Mouse (Mus musculus) left cerebral cortex, postnatal 4 days (tissue): ENCODE data around the gene Commd1. TPM values are rescaled to one million over a fixed set of nuclear protein-coding genes. Genes with fewer than 3 reads are reported as not detected.

Experiments used
- DNase-seq: peaks from one replicate; pipeline ENCODE4 v3.0.0-alpha.2; 2022
- intact Hi-C: fragments of 180-260 bp; cut with DNase I; formaldehyde crosslinking; loops from one replicate; pipeline ENCODE4 v1.15.1; 2025
- total RNA-seq, 2 experiments: library from RNA; stranded (reverse); gene quantifications; 2 replicates each; pipeline ENCODE4 v1.2.3; 2021

Commd1 gene
- total RNA-seq, 2 experiments from 2014 or later, result 60.6 to 68.7 TPM

DNA sequence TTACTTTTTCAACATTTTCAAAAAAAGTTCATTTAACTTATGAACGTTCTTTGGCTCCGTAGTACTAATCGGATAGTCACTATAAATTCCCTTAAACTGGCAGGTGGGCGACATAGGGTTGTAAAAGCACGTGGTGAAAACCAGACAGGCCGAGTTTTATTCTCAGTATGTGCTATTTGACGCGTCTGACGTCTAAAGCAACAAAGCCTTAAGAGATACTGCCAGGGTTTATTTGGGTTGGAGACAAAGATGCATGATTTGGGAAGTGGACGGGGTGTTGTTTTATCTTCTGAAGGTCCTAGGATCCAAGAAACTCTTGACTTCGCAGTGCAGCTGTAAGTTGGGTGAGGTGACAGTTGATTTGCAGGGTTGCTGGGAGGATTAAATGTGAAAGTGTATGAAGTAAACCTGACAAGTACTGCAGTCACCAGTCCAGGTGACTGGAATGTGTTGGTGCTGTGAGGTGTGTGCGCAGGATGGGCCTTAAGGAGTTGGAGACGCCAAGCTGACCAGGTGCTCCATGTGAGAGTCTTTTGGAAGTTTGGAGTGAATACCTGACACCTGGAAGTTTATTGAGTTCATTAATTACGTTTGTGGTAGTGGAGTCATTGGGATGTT, 9.1 kb upstream of the Commd1 start:
- DNase-seq, result no peak
- intact Hi-C loops, result loop anchor here (5.0 kb wide), 1 partner anchor 286 kb away; no protein-coding TSS in a partner anchor

DNA sequence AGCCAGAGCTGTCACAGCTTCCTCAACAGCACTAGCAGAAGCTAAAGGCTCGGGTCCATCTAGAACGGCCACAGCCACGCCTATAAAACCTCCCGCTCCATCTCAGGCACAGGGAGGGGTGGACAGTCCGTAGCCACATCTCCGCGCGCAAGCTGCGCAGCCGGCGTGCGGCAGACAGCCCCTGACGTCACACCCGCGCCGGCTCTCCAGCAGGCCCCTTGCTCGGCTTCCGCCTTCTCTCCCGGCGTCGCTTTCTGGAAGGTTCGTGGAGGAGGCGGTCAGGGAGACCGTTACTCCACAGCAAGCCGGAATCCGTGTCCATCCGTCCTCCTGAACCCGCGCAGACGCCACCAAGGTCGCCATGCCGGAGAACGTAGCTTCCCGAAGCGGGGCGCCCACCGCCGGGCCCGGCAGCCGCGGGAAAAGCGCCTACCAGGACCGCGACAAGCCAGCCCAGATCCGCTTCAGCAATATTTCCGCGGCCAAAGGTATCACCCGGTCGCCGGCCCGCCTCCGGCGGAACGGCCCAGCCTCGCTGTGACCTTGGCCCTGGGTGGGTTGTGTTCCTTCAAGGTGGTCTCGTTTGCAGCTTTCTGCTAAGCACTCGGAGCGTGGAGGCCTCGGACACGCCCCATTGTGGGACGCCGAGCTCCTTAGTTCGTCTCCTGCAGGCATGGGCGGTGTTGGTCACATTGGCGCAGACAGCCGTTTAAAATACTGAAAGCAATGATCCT, 8.4 kb upstream of the Commd1 start, which contains the start of gene Cct4:
TSS of gene Cct4 (plus strand) at position 127 of the 734 bp plus-strand sequence.
- intact Hi-C loops, result loop anchor here (5.0 kb wide), 1 partner anchor 287 kb away; no protein-coding TSS in a partner anchor
- peak; percentile 94 for DNase-seq

DNA sequence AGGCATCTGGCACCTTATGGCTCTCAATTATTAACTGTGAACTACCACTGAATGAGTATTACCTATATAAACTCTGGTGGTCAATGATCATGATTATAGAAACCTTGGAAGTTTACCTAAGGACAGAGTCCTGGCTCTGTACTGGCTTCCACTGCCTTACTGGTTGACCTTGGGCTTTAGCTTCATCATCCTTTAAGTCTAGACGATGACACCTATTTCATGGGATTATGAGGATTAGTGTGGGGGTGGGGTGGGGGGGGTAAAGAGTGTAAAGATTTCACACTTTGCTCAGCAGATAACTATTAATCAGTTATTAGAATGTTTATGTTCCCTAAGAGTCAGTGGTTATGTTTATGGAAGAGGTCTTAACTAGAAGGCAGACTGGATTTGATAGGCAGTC, 7.6 kb upstream of the Commd1 start:
- DNase-seq, result no peak
- intact Hi-C loops, result loop anchor here (5.0 to 10.0 kb wide), 2 partner anchors 288 to 765 kb away; no protein-coding TSS in a partner anchor

DNA sequence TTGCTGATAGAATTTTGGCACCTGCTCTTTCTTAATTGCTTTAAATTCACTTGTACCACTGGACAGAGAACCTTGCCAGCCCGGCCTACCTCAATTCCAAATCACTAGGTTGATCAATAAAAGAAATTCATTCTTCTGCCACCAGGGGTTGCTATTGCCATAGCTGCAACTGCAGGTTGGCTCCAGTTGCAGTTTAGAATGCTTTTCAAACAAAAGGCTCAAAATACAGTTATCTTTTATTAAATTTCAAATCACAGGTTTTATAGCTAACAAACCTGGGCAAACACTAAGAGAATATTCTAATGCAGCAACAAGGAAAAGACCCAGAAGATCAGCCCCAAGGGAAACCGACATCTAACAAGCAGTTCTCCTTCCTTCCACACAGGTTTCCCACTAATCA, 5.2 kb upstream of the Commd1 start:
- intact Hi-C loops, result loop anchor here (10.0 kb wide), 1 partner anchor 763 kb away; no protein-coding TSS in a partner anchor
- no peak for DNase-seq

DNA sequence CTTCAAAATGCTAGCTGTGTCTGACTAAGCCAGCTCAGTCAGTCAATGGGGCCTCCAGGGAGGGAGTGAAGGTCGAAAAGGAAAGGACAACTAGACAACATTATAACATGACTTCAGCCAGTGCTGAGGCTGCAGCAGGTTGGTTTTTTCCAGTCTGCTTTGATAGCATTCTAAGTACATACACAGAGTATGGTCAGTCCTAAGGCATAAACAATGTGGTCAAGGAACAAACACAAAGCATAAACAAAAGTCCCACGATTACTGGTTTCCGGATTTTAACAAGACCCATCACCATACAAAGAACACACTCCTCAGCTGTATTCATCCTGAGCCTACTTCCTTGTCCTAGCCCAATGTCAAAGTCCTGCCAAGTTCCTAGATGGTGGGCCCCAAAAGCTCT, 3.3 kb upstream of the Commd1 start:
- no peak for DNase-seq
- intact Hi-C loops, result loop anchor here (10.0 kb wide), 1 partner anchor 761 kb away; no protein-coding TSS in a partner anchor

DNA sequence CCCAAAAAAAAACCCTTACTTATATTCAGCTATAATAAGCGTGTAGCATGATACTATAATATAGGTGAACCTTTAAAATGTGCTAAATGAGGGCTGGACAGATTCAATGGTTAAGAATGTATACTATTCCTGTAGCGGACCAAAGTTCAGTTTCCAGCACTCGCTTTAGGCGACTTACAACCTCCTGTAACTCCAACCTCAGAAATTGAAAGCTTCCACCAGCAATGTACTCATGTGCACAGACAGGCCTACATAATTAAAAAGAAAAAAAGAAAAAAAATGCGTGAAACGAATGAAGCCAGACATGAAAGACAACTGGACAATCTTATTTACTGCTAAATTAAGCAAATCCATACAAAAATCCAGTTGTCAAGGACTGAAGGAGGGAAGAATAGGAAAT, 664 bp upstream of the Commd1 start:
- no peak for DNase-seq
- intact Hi-C loops, result loop anchor here (10.0 kb wide), 1 partner anchor 758 kb away; no protein-coding TSS in a partner anchor

DNA sequence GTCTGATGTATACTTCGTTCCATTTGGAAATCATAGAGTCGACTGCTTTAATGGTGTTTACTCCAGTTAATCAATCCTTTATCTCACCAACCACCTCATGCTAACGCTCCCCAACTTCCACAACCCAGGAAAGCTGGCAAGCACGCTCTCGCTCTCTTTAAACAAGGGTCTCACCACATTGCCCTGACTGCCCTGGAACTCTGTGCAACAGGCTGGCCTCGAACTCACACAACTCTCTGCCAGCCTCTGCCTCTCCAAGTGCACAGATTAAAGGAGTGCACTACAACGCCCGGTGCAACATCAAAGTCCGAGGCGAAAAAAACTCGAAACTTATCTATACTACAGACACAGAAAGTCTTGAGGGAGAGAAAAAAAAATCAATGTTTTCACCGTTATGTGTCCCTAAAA, 635 bp downstream of the Commd1 start:
- intact Hi-C loops, result loop anchor here (10.0 kb wide), 1 partner anchor 757 kb away; no protein-coding TSS in a partner anchor
- no peak for DNase-seq

DNA sequence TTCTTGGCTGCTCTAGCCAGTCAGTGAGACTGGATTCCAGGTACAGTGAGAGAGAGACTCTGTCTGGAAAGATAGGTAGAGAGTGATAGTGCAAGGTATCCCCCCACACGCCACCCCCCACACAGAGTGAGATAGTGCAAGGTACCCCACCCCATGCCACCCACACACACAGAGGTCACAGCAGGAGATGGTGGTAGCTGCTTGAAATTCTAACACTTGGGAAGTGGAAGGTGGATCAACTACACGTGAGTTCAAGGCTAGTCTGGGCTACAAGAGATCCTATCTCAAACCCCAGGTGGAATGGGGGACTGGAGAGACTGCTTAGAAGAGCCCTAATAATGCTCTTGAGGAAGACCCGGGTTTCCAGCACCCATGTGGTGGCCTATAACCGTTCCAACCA, 1.1 kb downstream of the Commd1 start:
- DNase-seq, result no peak
- intact Hi-C loops, result loop anchor here (10.0 kb wide), 1 partner anchor 756 kb away; no protein-coding TSS in a partner anchor

DNA sequence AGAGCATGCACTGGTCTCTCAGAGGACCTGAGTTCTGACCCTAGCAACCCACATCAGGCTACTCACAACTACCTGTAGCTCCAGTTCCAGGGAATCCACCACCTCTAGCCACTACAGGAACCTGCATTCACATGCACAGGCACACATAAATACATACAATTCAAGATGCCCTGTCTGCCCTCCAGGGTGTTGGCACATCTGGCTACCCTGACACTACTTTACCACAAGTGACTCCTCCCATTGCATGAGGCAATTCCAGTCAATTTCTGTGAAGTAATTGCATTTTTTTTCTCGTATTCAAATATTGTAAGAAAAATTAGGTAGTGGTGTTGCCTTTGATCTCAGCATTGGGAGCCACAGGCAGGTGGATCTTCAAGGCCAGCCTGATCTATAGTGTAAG, 3.0 kb downstream of the Commd1 start:
- DNase-seq, result no peak
- intact Hi-C loops, result no loop called here

DNA sequence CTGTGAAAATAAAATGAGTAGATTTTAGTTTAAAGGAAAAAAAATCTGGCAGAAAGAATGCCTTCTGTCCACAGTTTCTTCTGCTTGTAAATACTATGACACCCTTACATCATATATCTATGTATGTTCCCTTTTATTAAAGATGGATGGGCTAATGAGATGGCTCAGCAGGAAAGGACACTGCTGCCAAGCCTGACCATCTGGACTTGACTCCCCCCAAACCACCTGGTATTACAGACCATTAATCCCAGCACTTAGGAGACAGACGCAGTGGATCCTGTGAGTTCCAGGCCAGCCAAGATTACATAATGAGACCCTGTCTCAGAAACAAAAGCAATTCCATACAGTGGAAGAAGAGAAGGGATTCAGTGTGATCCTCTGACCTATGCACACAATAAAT, 3.5 kb downstream of the Commd1 start:
- intact Hi-C loops, result no loop called here
- DNase-seq, result peak; percentile 75

DNA sequence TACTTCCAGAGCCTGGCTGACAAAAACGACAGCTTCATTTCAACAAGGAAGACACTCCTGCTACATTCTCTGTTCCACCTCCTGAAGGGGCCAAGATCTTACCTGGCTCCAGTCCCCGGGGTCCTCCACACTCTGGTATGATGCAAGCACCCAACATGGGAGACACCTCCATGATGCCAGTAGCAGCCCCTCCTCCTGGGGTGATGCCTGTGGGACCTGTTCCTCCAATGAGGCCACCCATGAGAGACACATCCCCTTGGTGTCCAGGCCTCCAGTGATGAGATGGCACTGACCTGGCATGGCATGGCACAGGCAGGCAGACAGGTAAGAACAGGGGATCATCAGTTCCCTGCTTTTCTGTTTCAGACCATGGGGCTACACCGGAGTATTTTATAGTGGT, 4.0 kb downstream of the Commd1 start:
- intact Hi-C loops, result no loop called here
- DNase-seq, result peak; percentile 10

DNA sequence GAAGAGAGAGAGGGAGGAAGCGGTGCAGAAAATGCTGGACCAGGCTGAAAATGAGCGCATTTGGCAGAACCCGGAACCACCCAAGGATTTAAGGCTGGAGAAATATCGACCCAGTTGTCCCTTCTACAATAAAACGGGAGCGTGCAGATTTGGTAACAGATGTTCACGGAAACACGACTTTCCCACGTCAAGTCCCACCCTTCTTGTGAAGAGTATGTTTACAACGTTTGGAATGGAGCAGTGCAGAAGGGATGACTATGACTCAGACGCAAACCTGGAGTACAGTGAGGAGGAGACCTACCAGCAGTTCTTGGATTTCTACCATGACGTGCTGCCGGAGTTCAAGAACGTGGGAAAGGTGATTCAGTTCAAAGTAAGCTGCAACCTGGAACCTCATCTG, 8.6 kb downstream of the Commd1 start:
- DNase-seq, result no peak
- intact Hi-C loops, result no loop called here

DNA sequence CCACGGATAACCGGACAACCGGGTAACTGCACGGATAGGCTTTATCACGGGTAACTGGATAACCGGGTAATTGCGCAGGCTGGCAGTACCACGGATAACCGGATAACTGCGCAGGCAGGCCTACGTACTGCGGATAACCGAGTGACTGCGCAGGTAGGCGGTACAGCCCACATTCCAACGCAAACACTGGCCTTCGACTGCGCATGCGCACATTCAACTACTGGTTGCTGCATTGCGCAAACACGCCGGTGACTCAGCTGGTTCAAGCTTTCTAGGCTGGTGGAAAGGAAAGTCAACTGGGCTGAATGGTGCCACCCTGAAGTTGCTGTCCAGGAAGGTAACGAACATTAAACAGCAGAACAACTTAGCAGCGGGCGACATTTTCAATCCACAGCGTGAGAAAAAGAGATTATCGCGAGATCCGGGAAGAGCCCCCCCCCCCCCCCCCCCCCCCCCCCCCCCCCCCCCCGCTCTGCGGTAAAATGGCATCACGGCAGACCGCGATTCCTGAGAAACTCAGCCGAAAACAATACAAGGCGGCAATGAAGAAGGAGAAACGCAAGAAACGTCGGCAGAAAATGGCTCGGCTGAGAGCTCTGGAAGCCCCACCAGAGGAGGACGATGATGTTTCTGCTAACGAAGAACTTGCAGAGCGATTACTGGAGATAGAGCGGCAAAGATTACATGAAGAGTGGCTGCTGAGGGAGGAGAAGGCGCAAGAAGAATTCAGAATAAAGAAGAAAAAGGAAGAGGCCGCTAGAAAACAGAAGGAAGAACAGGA, 9.2 kb downstream of the Commd1 start:
- intact Hi-C loops, result no loop called here
- DNase-seq, result peak; percentile 74

DNA sequence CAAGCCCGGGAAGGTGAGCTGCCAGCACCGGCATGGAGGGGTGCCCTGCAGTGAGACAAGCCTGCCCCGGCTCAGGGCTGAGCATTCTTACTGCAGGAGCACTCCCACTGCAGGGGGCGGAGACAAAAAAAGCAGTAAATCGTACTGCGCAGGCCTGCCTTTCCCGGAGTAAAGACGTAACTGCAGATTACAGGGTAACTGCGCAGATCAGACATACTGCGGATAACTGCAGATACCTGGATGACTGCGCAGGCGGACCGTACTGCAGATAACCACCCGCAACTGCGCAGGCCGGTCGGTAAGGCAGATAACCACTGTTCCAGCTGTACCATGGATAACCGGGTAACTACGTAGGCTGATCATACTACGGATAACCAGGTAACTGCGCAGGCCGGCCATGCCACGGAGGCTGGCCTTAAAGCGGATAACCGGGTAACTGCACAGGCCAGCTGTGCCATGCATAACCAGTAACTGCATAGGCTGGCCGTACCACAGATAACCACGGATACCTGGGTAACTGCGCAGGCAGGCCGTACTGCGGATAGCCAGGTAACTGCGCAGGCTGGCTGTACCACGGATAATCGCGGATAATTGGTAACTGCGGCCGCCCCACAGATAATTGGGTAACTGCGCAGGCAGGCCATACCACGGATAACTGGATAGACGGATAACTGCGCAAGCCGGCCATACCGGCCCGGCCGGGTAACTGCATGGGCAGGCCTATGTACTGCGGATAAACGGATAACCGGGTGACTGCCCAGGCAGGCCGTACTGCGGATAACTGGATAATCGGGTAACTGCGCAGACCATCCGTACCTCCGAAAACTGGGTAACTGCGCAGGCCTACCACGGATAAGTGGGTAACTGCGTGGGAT, 10.1 kb downstream of the Commd1 start, which contains the start of gene Zrsr1:
TSS of gene Zrsr1 (plus strand) at position 171 of the 875 bp plus-strand sequence.
- intact Hi-C loops, result no loop called here
- peak; percentile 48 for DNase-seq

DNA sequence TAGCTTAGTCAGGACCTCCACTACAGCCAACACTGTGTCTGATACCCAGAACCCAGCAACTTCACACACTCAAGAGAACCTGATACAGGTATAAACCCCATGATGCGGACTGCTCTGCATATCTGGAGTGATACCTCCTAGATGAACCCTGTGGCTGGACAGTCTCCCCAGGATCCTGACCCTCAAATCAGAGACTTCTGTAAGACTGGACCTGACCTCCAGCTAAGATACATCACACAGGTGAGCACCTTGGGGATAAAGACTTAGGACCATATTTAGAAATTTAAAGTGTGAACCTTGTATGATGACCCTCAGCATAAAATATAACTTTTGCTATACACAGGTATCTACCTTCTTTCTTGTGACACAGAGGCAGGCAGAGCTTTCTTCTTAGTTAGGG, 11.6 kb downstream of the Commd1 start:
- intact Hi-C loops, result no loop called here
- no peak for DNase-seq

DNA sequence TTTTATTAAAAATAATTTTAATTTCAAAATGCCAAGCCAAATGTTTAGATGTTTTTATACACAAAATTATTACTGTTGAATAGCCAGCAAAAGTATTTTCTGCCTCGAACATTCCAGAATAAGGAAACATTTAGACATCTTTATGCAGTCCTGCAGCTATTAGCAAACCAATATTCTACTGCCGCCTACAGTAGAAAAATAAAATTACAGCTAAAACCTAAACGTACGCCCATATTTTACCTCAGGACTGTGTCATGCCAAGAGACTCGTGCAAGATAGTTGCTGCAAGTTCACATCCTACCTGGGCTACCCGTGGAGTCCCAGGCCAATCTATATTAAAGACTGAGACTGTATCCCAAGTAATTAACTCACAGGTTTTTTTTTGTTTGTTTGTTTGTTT, 12.7 kb downstream of the Commd1 start:
- intact Hi-C loops, result no loop called here
- DNase-seq, result no peak

DNA sequence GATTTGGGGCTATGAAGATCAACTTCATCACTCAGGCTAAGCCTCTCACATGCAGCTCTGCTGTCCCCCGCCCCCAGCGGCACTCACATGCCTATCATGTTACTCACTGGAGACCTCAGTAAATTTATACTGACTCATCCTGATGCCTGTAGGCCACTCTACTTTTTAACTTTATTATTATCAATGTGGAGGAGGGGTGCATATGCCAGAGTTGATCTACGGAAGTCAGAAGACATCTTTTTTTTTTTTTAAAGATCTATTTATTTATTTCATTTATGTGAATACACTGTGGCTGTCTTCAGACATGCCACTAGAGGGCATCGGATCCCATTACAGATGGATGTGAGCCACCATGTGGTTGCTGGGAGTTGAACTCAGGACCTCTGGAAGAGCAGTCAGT, 16.7 kb downstream of the Commd1 start:
- no peak for DNase-seq
- intact Hi-C loops, result no loop called here

DNA sequence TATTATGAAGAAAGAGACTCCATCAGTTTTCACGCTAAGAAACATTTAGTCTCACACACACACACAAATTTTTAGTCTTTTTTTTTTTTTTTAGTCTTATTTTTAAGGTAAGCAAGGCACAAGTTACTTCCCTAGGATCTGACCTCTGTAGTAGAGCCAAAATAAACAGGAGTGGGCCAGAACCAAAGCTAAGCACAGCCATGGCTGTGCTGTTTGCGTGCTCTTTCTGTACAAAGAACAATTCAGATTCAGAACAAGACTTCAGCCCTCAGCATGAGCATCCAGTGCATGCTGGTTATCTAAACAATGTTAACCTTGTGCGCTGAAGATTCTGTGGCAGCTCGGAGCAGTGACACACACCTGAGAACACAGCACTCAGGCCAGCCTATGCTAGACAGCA, 17.8 kb downstream of the Commd1 start:
- no peak for DNase-seq
- intact Hi-C loops, result loop anchor here (5.0 kb wide), 1 partner anchor 332 kb away; no protein-coding TSS in a partner anchor

DNA sequence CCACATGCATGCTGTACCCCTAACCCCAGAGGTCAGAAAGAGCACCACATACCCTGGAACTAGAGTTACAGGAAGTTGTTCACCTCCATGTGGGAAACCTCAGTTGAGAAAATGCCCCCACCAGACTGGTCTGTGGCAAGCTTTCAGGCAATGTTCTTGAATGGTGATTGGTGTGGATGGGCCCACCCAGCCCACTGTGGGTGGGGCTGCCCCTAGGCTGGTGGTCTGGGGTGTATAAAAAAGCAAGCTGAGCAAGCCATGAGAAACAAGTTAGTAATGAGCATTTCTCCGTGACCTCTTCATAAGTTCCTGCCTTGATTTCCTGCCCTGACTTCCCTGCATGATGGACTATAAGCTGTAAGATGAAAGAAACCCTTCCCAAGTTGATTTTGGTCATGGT, 20.1 kb downstream of the Commd1 start:
- no peak for DNase-seq
- intact Hi-C loops, result loop anchor here (5.0 kb wide), 1 partner anchor 330 kb away; no protein-coding TSS in a partner anchor
